Mouse (Mus musculus) lung, postnatal 14 days (tissue): ENCODE measurements around the gene Lrmda.

Experiments used
- DNase-seq: peaks from one replicate; pipeline ENCODE4 v3.0.0; 2021

The Lrmda gene

GRCm38 (mm10) chr14:22679008-22679704, 659.6 kb downstream of the Lrmda start:
- no peak for DNase-seq

- DNase-seq = no peak
Measured at GRCm38 (mm10) chr14:22679705-22680643, 660.5 kb downstream of the Lrmda start.

- peak; percentile 19 for DNase-seq
Measured at GRCm38 (mm10) chr14:22686886-22687285, 667.4 kb downstream of the Lrmda start.

- DNase-seq = no peak
Measured at GRCm38 (mm10) chr14:22688399-22688798, 668.9 kb downstream of the Lrmda start.

GRCm38 (mm10) chr14:22695448-22695847, 675.9 kb downstream of the Lrmda start:
- no peak for DNase-seq

- DNase-seq = no peak
Measured at GRCm38 (mm10) chr14:22695931-22696365, 676.4 kb downstream of the Lrmda start.

GRCm38 (mm10) chr14:22700236-22700635, 680.7 kb downstream of the Lrmda start:
- no peak for DNase-seq

- no peak for DNase-seq
Measured at GRCm38 (mm10) chr14:22700690-22701089, 681.2 kb downstream of the Lrmda start.

- peak; percentile 17 for DNase-seq
Measured at GRCm38 (mm10) chr14:22707958-22708701, 688.6 kb downstream of the Lrmda start.

- no peak for DNase-seq
Measured at GRCm38 (mm10) chr14:22710071-22710661, 690.7 kb downstream of the Lrmda start.

GRCm38 (mm10) chr14:22712388-22712787, 692.9 kb downstream of the Lrmda start:
- DNase-seq = no peak

- no peak for DNase-seq
Measured at GRCm38 (mm10) chr14:22715581-22716378, 696.3 kb downstream of the Lrmda start.

GRCm38 (mm10) chr14:22719968-22720367, 700.5 kb downstream of the Lrmda start:
- DNase-seq = no peak

GRCm38 (mm10) chr14:22721845-22722244, 702.3 kb downstream of the Lrmda start:
- DNase-seq = no peak

GRCm38 (mm10) chr14:22727548-22727947, 708.0 kb downstream of the Lrmda start:
- no peak for DNase-seq

- DNase-seq = no peak
Measured at GRCm38 (mm10) chr14:22728611-22729223, 709.2 kb downstream of the Lrmda start.

- peak; percentile 24 for DNase-seq
Measured at GRCm38 (mm10) chr14:22738603-22739002, 719.1 kb downstream of the Lrmda start.

- no peak for DNase-seq
Measured at GRCm38 (mm10) chr14:22742527-22742926, 723.0 kb downstream of the Lrmda start.

- no peak for DNase-seq
Measured at GRCm38 (mm10) chr14:22743264-22743663, 723.8 kb downstream of the Lrmda start.

GRCm38 (mm10) chr14:22744701-22745100, 725.2 kb downstream of the Lrmda start:
- DNase-seq = no peak

- DNase-seq = no peak
Measured at GRCm38 (mm10) chr14:22745263-22745881, 725.9 kb downstream of the Lrmda start.
